In genomic region chr10:94171440-94172130, GRCm38 (mm10) we compare ENCODE assay signal across 8 mouse cellular contexts. TPM values are rescaled to one million over a fixed set of nuclear protein-coding genes. Genes with fewer than 3 reads are reported as not detected.
DNase-seq lines count a peak whose midpoint lies in the region; ATAC-seq and TF ChIP-seq lines count a peak whose summit lies in the region.
"Had no signal": no experiment of that assay in that cellular context is flagged by ENCODE, and none has a peak within 500 bp of the region (broad histone marks: within the 10 kb centered on the region; RNA-seq: fewer than 3 reads in every experiment).

No protein-coding gene starts in this region.

- peaks cover 27% of the 10 kb centered on the region for H3K4me1 ChIP-seq in hindbrain, embryonic 10.5 days (replicated peaks)
- peaks cover 9% of the 10 kb centered on the region for H3K4me1 ChIP-seq in hindbrain, embryonic 16.5 days (ENCODE audit: control insufficient read depth, insufficient read depth, low read depth, low read length)
- peaks cover 30% of the 10 kb centered on the region for H3K4me1 ChIP-seq in forebrain, embryonic 13.5 days
- no peaks in the 10 kb centered on the region for H3K4me1 ChIP-seq in liver, embryonic 16.5 days (ENCODE audit: control insufficient read depth, low read depth, low read length)

- TF ChIP-seq CTCF in Patski (IDR thresholded peaks at IDR 0.05), result no peak
- TF ChIP-seq CTCF in left cerebral cortex, adult 2 months (IDR thresholded peaks at IDR 0.05), result no peak

- no peak overlapping the region for H3K9ac ChIP-seq in hindbrain, embryonic 16.5 days (ENCODE audit: low read depth, low read length)
- no peak overlapping the region; the same call in 1 of the 2 replicates for H3K9ac ChIP-seq in forebrain, embryonic 13.5 days
- no peak overlapping the region for H3K9ac ChIP-seq in liver, embryonic 16.5 days (ENCODE audit: low read depth, low read length)

- CTCF ChIA-PET in Patski (lab: Charles Lee), result no interaction called here

- 33% methylated on average over 12 of the region's 12 CpGs for WGBS in hindbrain, embryonic 10.5 days
- 28% methylated on average over 12 of the region's 12 CpGs for WGBS in hindbrain, embryonic 16.5 days
- WGBS in forebrain, embryonic 13.5 days, result 37% methylated on average over 12 of the region's 12 CpGs
- 79% methylated on average over 12 of the region's 12 CpGs for WGBS in liver, embryonic 16.5 days (ENCODE audit: insufficient replicate concordance)

- intact Hi-C loops in left cerebral cortex, adult 2 months (cut with DNase I), result no loop called here

- H3K27me3 ChIP-seq in hindbrain, embryonic 10.5 days (ENCODE audit: insufficient read depth, poor library complexity, severe bottlenecking), result no peaks in the 10 kb centered on the region
- no peaks in the 10 kb centered on the region for H3K27me3 ChIP-seq in hindbrain, embryonic 16.5 days (replicated peaks; ENCODE audit: control insufficient read depth, insufficient read depth, low read length)
- no peaks in the 10 kb centered on the region for H3K27me3 ChIP-seq in Patski
- no peaks in the 10 kb centered on the region for H3K27me3 ChIP-seq in forebrain, embryonic 13.5 days
- no peaks in the 10 kb centered on the region for H3K27me3 ChIP-seq in liver, embryonic 16.5 days (ENCODE audit: control insufficient read depth, insufficient read depth, low read depth, low read length)

- peaks cover 11% of the 10 kb centered on the region for H3K9me3 ChIP-seq in hindbrain, embryonic 10.5 days
- H3K9me3 ChIP-seq in hindbrain, embryonic 16.5 days (ENCODE audit: control insufficient read depth, low read length), result no peaks in the 10 kb centered on the region
- no peaks in the 10 kb centered on the region for H3K9me3 ChIP-seq in forebrain, embryonic 13.5 days (replicated peaks)
- H3K9me3 ChIP-seq in liver, embryonic 16.5 days (replicated peaks; ENCODE audit: control insufficient read depth, low read length), result peaks cover 3% of the 10 kb centered on the region; the same call in 1 of the 2 replicates

- peak; percentile 26 for DNase-seq in hindbrain, embryonic 10.5 days (ENCODE audit: low spot score)
- DNase-seq in Patski (ENCODE audit: low read depth, low spot score), result no peak
- DNase-seq in frontal cortex, postnatal 14 days (ENCODE audit: low spot score in 2 of 2), result no peak
- DNase-seq in left cerebral cortex, adult 2 months (ENCODE audit: extremely low spot score in 1 of 2, low spot score in 2 of 2), result no peak

- no peak overlapping the region; the same call in 1 of the 2 replicates for H3K4me2 ChIP-seq in hindbrain, embryonic 16.5 days (ENCODE audit: low read length)
- H3K4me2 ChIP-seq in forebrain, embryonic 13.5 days, result peak overlapping the region; percentile 22
- H3K4me2 ChIP-seq in liver, embryonic 16.5 days (ENCODE audit: low read depth, low read length), result peak overlapping the region; percentile 8; the same call in 1 of the 2 replicates

- POLR2A ChIA-PET in Patski (lab: Charles Lee), result interaction anchor here (0.6 kb wide), 1 partner anchor 32 kb away, joined by 4 read pairs; no protein-coding TSS in a partner anchor

- no peak for ATAC-seq in hindbrain, embryonic 16.5 days
- peak; percentile 26 for ATAC-seq in Patski
- no peak for ATAC-seq in forebrain, embryonic 13.5 days
- peak; percentile 53; the same call in 1 of the 2 replicates for ATAC-seq in liver, embryonic 16.5 days (ENCODE audit: low read depth)
- ATAC-seq: inflammation-experienced regulatory T-cells, adult 6 months had no signal

- H3K27ac ChIP-seq in hindbrain, embryonic 10.5 days, result peak overlapping the region; percentile 62; the same call in 1 of the 2 replicates
- H3K27ac ChIP-seq in hindbrain, embryonic 16.5 days (ENCODE audit: low read depth, low read length), result no peak overlapping the region
- H3K27ac ChIP-seq in forebrain, embryonic 13.5 days, result peak overlapping the region; percentile 36; the same call in 1 of the 2 replicates
- peak overlapping the region; percentile 45; the same call in 1 of the 2 replicates for H3K27ac ChIP-seq in liver, embryonic 16.5 days (ENCODE audit: low read length)
- no peak overlapping the region for H3K27ac ChIP-seq in left cerebral cortex, adult 2 months

- in situ Hi-C loops in Patski (cut with MboI; ENCODE audit: low pct_unique_long_range_greater_than_20kb), result no loop called here

- peaks cover 89% of the 10 kb centered on the region for H3K36me3 ChIP-seq in hindbrain, embryonic 10.5 days
- peaks cover 23% of the 10 kb centered on the region for H3K36me3 ChIP-seq in hindbrain, embryonic 16.5 days (ENCODE audit: control insufficient read depth, insufficient read depth, low read length)
- peaks cover 68% of the 10 kb centered on the region for H3K36me3 ChIP-seq in forebrain, embryonic 13.5 days (ENCODE audit: poor library complexity, severe bottlenecking)
- H3K36me3 ChIP-seq in liver, embryonic 16.5 days (ENCODE audit: control insufficient read depth, insufficient read depth), result peaks cover 25% of the 10 kb centered on the region

- H3K4me3 ChIP-seq in hindbrain, embryonic 10.5 days, result 0 out of 2 replicates have a peak overlapping the region, but pooled peaks have one; percentile 3
- no peak overlapping the region for H3K4me3 ChIP-seq in hindbrain, embryonic 16.5 days (ENCODE audit: low read length)
- H3K4me3 ChIP-seq in forebrain, embryonic 13.5 days, result no peak overlapping the region
- H3K4me3 ChIP-seq in liver, embryonic 16.5 days (ENCODE audit: low read depth, low read length), result no peak overlapping the region
- H3K4me3 ChIP-seq in left cerebral cortex, adult 2 months, result no peak overlapping the region

RNA-seq across cellular contexts. Expression of gene Nr2c1, which starts 23.8 kb away (rescaled TPM):
- polyA plus RNA-seq in hindbrain, embryonic 10.5 days (2016; fragmentation: Nextera tagmentation; extraction: Ambion mirVana), result 12.1 and 13.6 TPM in 2 replicates
- polyA plus RNA-seq in hindbrain, embryonic 16.5 days (2015; fragmentation: Nextera tagmentation; extraction: Ambion mirVana), result 6.9 and 7.6 TPM in 2 replicates
- 12.6 TPM for polyA plus RNA-seq in Patski (2021)
- 7.8 and 8.6 TPM in 2 replicates for polyA plus RNA-seq in forebrain, embryonic 13.5 days (2015; fragmentation: Nextera tagmentation; extraction: Ambion mirVana)
- polyA plus RNA-seq in liver, embryonic 16.5 days (2015; fragmentation: Nextera tagmentation; extraction: Ambion mirVana), result 2.5 TPM in 2 replicates
- 1 to 10 TPM; 7.7 to 9.1 TPM for total RNA-seq in left cerebral cortex, adult 2 months (2021)

RNA-seq across cellular contexts. Expression of gene Ndufa12, which starts 26.9 kb away (rescaled TPM):
- 581 and 616 TPM in 2 replicates for polyA plus RNA-seq in hindbrain, embryonic 10.5 days (2016; fragmentation: Nextera tagmentation; extraction: Ambion mirVana)
- polyA plus RNA-seq in hindbrain, embryonic 16.5 days (2015; fragmentation: Nextera tagmentation; extraction: Ambion mirVana), result 345 and 380 TPM in 2 replicates
- 231 TPM for polyA plus RNA-seq in Patski (2021)
- polyA plus RNA-seq in forebrain, embryonic 13.5 days (2015; fragmentation: Nextera tagmentation; extraction: Ambion mirVana), result 376 and 416 TPM in 2 replicates
- 132 and 133 TPM in 2 replicates for polyA plus RNA-seq in liver, embryonic 16.5 days (2015; fragmentation: Nextera tagmentation; extraction: Ambion mirVana)
- total RNA-seq in left cerebral cortex, adult 2 months (2021), result 100 to 1,000 TPM; 218 to 239 TPM

Comparison
In these comparisons a context has a peak if more than half of its experiments do, and no peak if none do; other contexts are left out.
1. H3K27ac ChIP-seq: peak in hindbrain, embryonic 10.5 days (single experiment), forebrain, embryonic 13.5 days (single experiment) and liver, embryonic 16.5 days (single experiment); none in hindbrain, embryonic 16.5 days (single experiment) and left cerebral cortex, adult 2 months (single experiment).
2. ATAC-seq: peak in Patski (single experiment) and liver, embryonic 16.5 days (single experiment); none in hindbrain, embryonic 16.5 days (single experiment) and forebrain, embryonic 13.5 days (single experiment).